Mouse (Mus musculus): ENCODE measurements around the gene Klf6. TPM values are rescaled to one million over a fixed set of nuclear protein-coding genes. Genes with fewer than 3 reads are reported as not detected.

Klf6 gene
- total and polyA plus RNA-seq, 3 experiments, result 6.6 to 21.0 (median 15.8) TPM

GRCm38 (mm10) chr13:5863408-5863891 lies 2.2 kb downstream of the Klf6 start:
- in situ Hi-C loops (cut with MboI; ENCODE audit: low pct_ligation_motif_present, low pct_unique_long_range_greater_than_20kb, low sequenced_read_pairs), result loop anchor here (10.0 to 25.0 kb wide), 2 partner anchors 611 to 774 kb away; partner anchors contain the start of gene Pfkp
- H3K27ac ChIP-seq (ENCODE audit: insufficient read depth, low read depth), result peak overlapping the region; percentile 24; the same call in 1 of the 2 replicates
- H3K9ac ChIP-seq (ENCODE audit: insufficient read depth, low read depth), result peak overlapping the region; percentile 78
- peak overlapping the region; percentile 73 to 99 (median 82) for H3K4me3 ChIP-seq (replicated peaks in 1 of 3; ENCODE audit: low read depth in 2 of 3, low read length in 2 of 3, poor library complexity in 1 of 3)
- dilution Hi-C loops (cut with MboI; ENCODE audit: extremely low pct_ligation_motif_present, extremely low pct_unique_long_range_greater_than_20kb, low sequenced_read_pairs), result no loop called here
- H3K79me2 ChIP-seq (replicated peaks; ENCODE audit: control insufficient read depth, extremely low read depth, insufficient read depth, poor library complexity, severe bottlenecking), result peaks cover 33% of the 10 kb centered on the region
- H3K4me1 ChIP-seq (ENCODE audit: control insufficient read depth in 1 of 2, insufficient read depth in 2 of 2), result peaks cover 7 to 21% of the 10 kb centered on the region in 2 experiments; a peak in 3 of 4 replicates
- DNase-seq (ENCODE audit: extremely low read depth), result peak; percentile 31
- no peaks in the 10 kb centered on the region for H3K27me3 ChIP-seq (replicated peaks)
- H3K36me3 ChIP-seq (replicated peaks in 1 of 2; ENCODE audit: control insufficient read depth in 1 of 2, insufficient read depth in 1 of 2, low read length in 1 of 2), result peaks cover 27 to 36% of the 10 kb centered on the region in 2 experiments
- H3K9me3 ChIP-seq (replicated peaks; ENCODE audit: low read length), result no peaks in the 10 kb centered on the region
- H3K4me2 ChIP-seq (ENCODE audit: insufficient read depth, low read depth, poor library complexity, severe bottlenecking), result peak overlapping the region; percentile 85
- peak; percentile 22; the same call in 1 of the 2 replicates for TF ChIP-seq MXI1 (IDR thresholded peaks at IDR 0.05; ENCODE audit: low read depth, low read length)
- TF ChIP-seq EP300 (IDR thresholded peaks at IDR 0.05; ENCODE audit: low read length), result no peak
- TF ChIP-seq IRF4 (IDR thresholded peaks at IDR 0.05; ENCODE audit: low read depth, low read length), result 0 out of 2 replicates have a peak, but pooled peaks have one; percentile 41

GRCm38 (mm10) chr13:5864265-5865097 lies 3.2 kb downstream of the Klf6 start:
- Histone ChIP-seq H3K4me1 (ENCODE audit: control insufficient read depth in 1 of 2, insufficient read depth in 2 of 2) (peaks cover 7 to 21% of the 10 kb centered on the region in 2 experiments; a peak in 3 of 4 replicates), H3K27ac (ENCODE audit: insufficient read depth, low read depth) (peak overlapping the region; percentile 33; the same call in 1 of the 2 replicates), H3K9ac (ENCODE audit: insufficient read depth, low read depth) (peak overlapping the region; percentile 36; the same call in 1 of the 2 replicates), H3K4me3 (replicated peaks in 1 of 3; ENCODE audit: low read depth in 2 of 3, low read length in 2 of 3, poor library complexity in 1 of 3) (peak overlapping the region; percentile 34 to 51 (median 37)), H3K4me2 (ENCODE audit: insufficient read depth, low read depth, poor library complexity, severe bottlenecking) (peak overlapping the region; percentile 97), H3K79me2 (replicated peaks; ENCODE audit: control insufficient read depth, extremely low read depth, insufficient read depth, poor library complexity, severe bottlenecking) (peaks cover 33% of the 10 kb centered on the region), H3K27me3 (replicated peaks) (no peaks in the 10 kb centered on the region), H3K9me3 (replicated peaks; ENCODE audit: low read length) (no peaks in the 10 kb centered on the region), H3K36me3 (replicated peaks in 1 of 2; ENCODE audit: control insufficient read depth in 1 of 2, insufficient read depth in 1 of 2, low read length in 1 of 2) (peaks cover 27 to 43% of the 10 kb centered on the region in 2 experiments)
- peak; percentile 78 for DNase-seq (ENCODE audit: extremely low read depth)
- no peak; the same call in 1 of the 2 replicates for TF ChIP-seq ETS1 (conservative IDR thresholded peaks at IDR 0.05; ENCODE audit: low read depth, low read length)
- no peak for TF ChIP-seq MEF2A (IDR thresholded peaks at IDR 0.05; ENCODE audit: borderline replicate concordance, low read depth, low read length)
- peak; percentile 98 for TF ChIP-seq BHLHE40 (IDR thresholded peaks at IDR 0.05; ENCODE audit: low read depth, low read length)
- TF ChIP-seq USF1 (IDR thresholded peaks at IDR 0.05; ENCODE audit: low read depth, low read length), result peak; percentile 85
- peak; percentile 96; the same call in 1 of the 2 replicates for TF ChIP-seq IRF4 (IDR thresholded peaks at IDR 0.05; ENCODE audit: low read depth, low read length)
- no peak for TF ChIP-seq E2F4 (IDR thresholded peaks at IDR 0.05; ENCODE audit: insufficient replicate concordance, low read depth, low read length)
- TF ChIP-seq USF2 (conservative IDR thresholded peaks at IDR 0.05; ENCODE audit: low read depth, low read length), result peak; percentile 85
- peak; percentile 98 for TF ChIP-seq ZNF384 (IDR thresholded peaks at IDR 0.05; ENCODE audit: low read depth, low read length)
- dilution Hi-C loops (cut with MboI; ENCODE audit: extremely low pct_ligation_motif_present, extremely low pct_unique_long_range_greater_than_20kb, low sequenced_read_pairs), result no loop called here
- in situ Hi-C loops (cut with MboI; ENCODE audit: low pct_ligation_motif_present, low pct_unique_long_range_greater_than_20kb, low sequenced_read_pairs), result loop anchor here (10.0 to 25.0 kb wide), 2 partner anchors 610 to 773 kb away; partner anchors contain the start of gene Pfkp
